Mouse (Mus musculus) embryo, embryonic 11.5 days (tissue): ENCODE measurements at regions not wholly inside any gene's neighbourhood (a gene's known extent, or its start where the extent isn't known, plus 50 kb on each side); places are given as distances from the start of the nearest gene placed in this dataset.

Experiments
- DNase-seq: peaks from one replicate; pipeline ENCODE4 v3.0.0-alpha.2; 2012; ENCODE audit warnings: low read depth, low spot score

- DNase-seq = no peak
Observed at GRCm38 (mm10) chr4:54282934-54283333, 457.1 kb downstream of the Tmem38b start.

GRCm38 (mm10) chr4:54313804-54314203 lies 488.0 kb downstream of the Tmem38b start:
- no peak for DNase-seq

DNA sequence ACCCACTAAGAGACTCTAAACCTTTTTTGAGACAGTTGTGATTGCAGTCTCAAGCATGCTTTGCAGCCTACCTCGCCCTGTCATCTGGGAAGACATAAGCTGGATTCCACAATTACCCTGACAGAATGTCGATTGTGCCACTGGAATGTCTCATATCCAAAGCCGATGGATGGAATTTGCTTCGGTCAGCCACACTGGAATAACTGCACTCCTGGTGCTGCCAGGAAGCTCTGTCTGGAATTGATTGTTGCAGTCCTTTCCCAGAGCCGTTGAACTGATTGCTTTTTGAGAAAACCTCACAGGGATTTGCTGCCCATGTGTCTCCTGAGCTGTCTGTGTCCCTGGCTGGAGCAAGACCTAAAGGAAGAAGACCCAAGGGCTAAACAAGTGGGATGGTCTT lies 499.0 kb downstream of the Tmem38b start:
- no peak for DNase-seq

DNA sequence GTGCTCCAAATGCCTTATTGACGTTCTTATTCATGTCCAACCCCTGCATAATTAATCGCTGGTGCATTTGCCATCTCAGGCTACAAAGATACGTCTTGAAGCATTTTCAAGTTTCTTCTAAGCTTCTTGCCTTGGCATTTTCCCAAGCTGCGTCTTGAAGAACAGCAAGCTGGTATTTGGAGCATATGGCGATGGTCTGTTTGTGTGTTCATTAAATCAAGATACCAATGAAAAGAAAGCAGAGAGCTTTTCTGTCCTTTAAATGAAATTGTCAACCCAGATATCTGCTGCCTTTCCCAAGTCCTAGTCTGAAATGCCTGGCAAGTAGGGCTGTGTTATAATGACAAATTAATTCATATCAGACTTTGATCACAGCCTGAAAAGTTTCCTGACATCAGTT lies 502.4 kb downstream of the Tmem38b start:
- DNase-seq = no peak

- DNase-seq = no peak
Observed at GRCm38 (mm10) chr4:54328711-54329427, 503.0 kb downstream of the Tmem38b start.

- no peak for DNase-seq
Observed at GRCm38 (mm10) chr4:54330686-54331085, 504.8 kb downstream of the Tmem38b start.

GRCm38 (mm10) chr4:54331588-54332211 lies 505.9 kb downstream of the Tmem38b start:
- DNase-seq = no peak

DNA sequence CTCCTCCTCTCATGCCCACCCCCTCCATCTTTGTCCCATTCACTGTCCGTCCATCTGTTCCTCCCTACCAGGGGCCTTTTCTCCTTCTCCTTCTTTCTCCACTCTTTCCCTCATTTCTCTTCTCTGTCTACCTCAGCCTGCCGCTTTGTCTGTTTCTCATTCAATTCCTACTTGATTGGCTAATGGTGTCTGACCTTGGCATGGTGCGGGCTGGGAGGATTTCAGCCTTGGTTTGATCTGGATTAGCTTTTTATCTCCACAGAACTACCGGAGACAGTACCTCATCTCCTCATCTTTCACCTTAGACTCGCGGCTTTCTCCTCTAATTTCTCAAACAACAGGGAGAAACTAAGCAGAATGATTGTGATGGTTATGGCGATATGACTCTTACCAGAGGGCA lies 506.4 kb downstream of the Tmem38b start:
- no peak for DNase-seq

DNA sequence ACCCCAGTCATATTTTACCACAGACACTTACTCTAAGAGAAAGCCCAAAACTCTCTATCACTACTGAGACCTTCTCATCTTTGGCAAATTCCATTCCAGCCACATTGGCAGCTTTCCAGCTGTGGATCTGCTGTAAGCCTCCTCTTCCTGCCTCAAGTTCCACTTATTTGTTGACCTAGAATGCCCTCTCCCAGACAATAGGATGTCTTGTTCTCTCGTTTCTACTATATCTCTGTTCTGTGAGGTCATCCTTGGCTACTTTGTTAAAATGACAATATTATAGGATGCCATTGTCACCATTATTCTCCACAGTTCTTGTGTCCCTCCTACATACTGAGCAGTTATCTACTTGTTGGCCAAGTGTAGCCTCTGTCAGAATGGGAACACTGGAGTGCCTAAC lies 512.7 kb downstream of the Tmem38b start:
- no peak for DNase-seq

- DNase-seq = no peak
Observed at GRCm38 (mm10) chr4:54340106-54340505, 514.3 kb downstream of the Tmem38b start.

GRCm38 (mm10) chr4:54353657-54354390 lies 528.0 kb downstream of the Tmem38b start:
- DNase-seq = no peak

DNA sequence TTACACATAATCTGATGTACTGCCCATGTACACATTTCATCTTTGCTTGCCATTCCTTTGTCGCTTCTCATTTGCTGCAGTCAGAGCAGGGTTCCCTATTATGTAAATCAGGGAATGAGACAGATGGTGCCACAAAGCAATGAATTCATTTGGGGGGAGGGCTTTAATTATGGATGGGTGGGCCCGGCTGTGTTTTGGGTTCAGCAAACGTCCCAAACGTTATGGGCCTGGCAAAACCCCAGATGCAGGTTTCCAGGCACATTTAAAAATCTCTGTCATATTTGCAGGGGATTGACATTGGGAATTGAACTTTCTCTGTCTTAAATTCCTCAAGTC lies 528.5 kb downstream of the Tmem38b start:
- DNase-seq = no peak

DNA sequence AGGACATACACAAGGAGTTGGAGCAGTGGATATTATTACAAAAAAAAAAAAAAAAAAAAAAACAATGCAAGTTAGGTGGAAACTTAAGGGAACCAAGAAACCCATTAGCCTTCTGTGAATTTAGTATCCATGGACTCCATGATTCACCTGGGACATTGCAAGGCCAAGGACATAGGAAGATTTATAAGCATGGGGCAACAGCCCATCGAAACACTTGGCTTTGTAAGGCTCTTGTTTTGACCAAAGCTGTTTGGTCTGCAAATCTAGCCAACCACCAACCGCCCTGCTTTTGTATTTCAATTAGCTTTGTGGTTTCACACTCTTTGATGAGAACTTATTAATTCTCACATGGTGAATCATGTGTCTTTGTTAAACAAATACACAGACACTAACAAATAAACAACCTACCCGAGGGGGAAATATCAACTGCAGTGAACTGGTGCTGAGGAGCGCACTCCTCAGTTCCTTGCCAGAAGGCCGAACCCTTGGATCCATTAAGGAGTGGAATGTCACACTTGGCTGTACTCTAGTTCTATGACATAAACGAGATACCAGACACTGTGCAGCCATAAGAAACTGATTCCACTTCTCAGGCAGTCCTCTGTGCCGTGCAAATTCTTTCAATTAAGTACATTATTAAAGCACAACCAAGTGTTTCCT lies 529.7 kb downstream of the Tmem38b start:
- DNase-seq = no peak

DNA sequence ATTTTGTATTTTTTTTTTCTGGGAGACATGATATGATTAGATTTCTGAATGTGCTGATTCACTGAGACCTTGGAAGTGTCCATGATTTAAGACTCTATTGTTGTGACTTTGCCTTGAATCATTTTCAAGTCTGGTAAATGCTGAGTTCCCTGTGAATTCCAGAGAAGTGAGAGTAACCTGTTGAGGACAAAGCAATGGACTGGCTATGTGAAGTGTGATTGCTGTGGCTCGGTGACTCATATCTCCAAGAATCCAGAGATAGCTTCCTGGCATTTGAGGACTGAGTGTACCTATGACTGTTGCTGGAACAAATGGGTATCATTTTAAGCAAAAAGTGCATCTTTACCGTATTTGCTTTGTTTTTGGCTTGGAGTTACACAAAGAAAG lies 530.2 kb downstream of the Tmem38b start:
- DNase-seq = no peak

DNA sequence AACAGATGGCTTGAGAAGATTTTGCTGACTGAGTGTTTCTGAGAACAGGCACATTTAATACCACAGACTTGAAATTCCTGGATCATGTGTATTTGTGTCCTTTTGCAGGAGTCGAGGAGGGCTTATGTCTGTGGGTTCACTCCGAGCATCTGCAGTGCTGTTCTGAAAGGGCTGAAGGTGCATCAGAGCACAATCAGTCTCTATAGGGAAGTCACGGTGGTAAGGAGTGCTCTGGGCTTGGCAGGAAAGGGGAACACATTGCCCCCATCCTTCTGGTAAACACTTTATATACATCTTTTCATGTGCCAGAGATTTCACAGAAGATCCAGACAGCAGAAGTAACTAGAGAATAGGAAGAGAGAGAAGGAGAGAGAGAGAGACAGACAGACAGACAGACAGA lies 545.1 kb downstream of the Tmem38b start:
- DNase-seq = no peak

GRCm38 (mm10) chr4:54371418-54371957 lies 545.6 kb downstream of the Tmem38b start:
- DNase-seq = no peak

GRCm38 (mm10) chr4:54373606-54374005 lies 547.8 kb downstream of the Tmem38b start:
- DNase-seq = no peak

GRCm38 (mm10) chr4:54374457-54374856 lies 548.6 kb downstream of the Tmem38b start:
- no peak for DNase-seq

- no peak for DNase-seq
Observed at GRCm38 (mm10) chr4:54387460-54387859, 557.4 kb upstream of the Zfp462 start.

DNA sequence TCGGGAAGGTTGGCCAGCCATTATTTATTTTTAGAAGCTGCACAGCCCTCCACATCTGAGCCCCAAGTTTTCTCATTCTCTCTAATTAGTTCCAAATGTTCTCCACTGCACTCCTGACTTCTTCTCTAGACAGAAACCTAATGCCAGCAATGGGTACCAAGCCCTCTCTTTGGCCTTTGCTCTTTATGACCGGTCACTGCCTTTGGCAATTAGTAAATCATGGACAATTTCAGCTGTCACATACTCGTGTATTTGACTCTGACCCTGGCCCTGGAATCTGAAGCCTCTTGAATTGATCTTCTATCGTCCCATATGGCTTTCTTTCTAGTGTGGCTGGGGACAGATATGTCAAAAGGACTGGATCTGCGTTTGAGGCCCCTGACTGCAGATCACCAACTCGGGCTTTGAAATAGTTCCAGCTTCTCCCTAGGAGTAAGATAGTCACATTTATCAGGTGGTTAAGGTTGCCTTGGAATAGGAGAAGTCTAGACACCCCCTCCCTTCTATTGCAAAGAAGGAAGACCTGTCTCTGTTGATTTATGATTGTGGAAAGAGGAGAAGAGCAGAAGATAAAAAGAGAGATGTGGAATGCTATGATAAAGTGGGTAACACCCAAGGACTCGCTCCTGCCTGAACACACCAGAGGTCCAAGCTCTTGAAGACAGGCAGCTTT lies 553.2 kb upstream of the Zfp462 start:
- no peak for DNase-seq

GRCm38 (mm10) chr4:54406151-54406550 lies 538.7 kb upstream of the Zfp462 start:
- no peak for DNase-seq

GRCm38 (mm10) chr4:54407930-54408329 lies 536.9 kb upstream of the Zfp462 start:
- no peak for DNase-seq
